Mouse (Mus musculus) adrenal gland, adult (tissue): ENCODE data around the gene Adrm1.

Source experiments
- DNase-seq, 2 experiments: peaks; one replicate each; pipeline ENCODE4 v3.0.0; 2022 to 2023; ENCODE audit warnings: low spot score in 1 of 2; ENCODE audit not compliant: inconsistent age in 2 of 2

Gene Adrm1

GRCm38 (mm10) chr2:180217587-180217986 is 46.3 kb downstream of the Adrm1 start:
- peak; percentile 81 to 91 for DNase-seq

- peak in 1 of 2 experiments; percentile 61 for DNase-seq
Observed at GRCm38 (mm10) chr2:180218241-180218640, 47.0 kb downstream of the Adrm1 start.

GRCm38 (mm10) chr2:180218677-180219076 is 47.4 kb downstream of the Adrm1 start:
- DNase-seq = no peak

GRCm38 (mm10) chr2:180219145-180219943 is 48.1 kb downstream of the Adrm1 start:
- DNase-seq = no peak

- no peak for DNase-seq
Observed at GRCm38 (mm10) chr2:180220165-180220564, 48.9 kb downstream of the Adrm1 start.

- no peak for DNase-seq
Observed at GRCm38 (mm10) chr2:180221051-180221450, 49.8 kb downstream of the Adrm1 start.

- DNase-seq = no peak
Observed at GRCm38 (mm10) chr2:180222250-180222649, 51.0 kb downstream of the Adrm1 start.

GRCm38 (mm10) chr2:180224647-180225043 is 53.4 kb downstream of the Adrm1 start:
- DNase-seq = no peak

GRCm38 (mm10) chr2:180225044-180225761 is 53.9 kb downstream of the Adrm1 start:
- peak; percentile 70 to 77 for DNase-seq
